Mouse (Mus musculus): ENCODE data around the gene Dhx8. TPM values are rescaled to one million over a fixed set of nuclear protein-coding genes. Genes with fewer than 3 reads are reported as not detected.

Dhx8 gene
- polyA plus RNA-seq, 1 experiment from 2014 or later, result 19.0 TPM

- Histone ChIP-seq H3K4me3 (replicated peaks) (no peak overlapping the region), H3K36me3 (peaks cover 97% of the 10 kb centered on the region), H3K27ac (no peak overlapping the region), H3K4me2 (no peak overlapping the region), H3K9me3 (replicated peaks) (no peaks in the 10 kb centered on the region), H3K27me3 (no peaks in the 10 kb centered on the region), H3K4me1 (replicated peaks) (no peaks in the 10 kb centered on the region), H3K9ac (no peak overlapping the region)
- ATAC-seq (ENCODE audit: low read depth), result no peak
- no peak for DNase-seq
- 89% methylated on average over 8 of the region's 8 CpGs for WGBS (ENCODE audit: insufficient replicate concordance)
Observed at GRCm38 (mm10) chr11:101757366-101757765, 24.6 kb downstream of the Dhx8 start.

GRCm38 (mm10) chr11:101758431-101758830 lies 25.7 kb downstream of the Dhx8 start:
- H3K27me3 ChIP-seq, result no peaks in the 10 kb centered on the region
- no peak for DNase-seq
- no peak overlapping the region for H3K4me2 ChIP-seq
- no peak for ATAC-seq (ENCODE audit: low read depth)
- H3K27ac ChIP-seq, result no peak overlapping the region; the same call in 1 of the 2 replicates
- H3K9ac ChIP-seq, result no peak overlapping the region
- peaks cover 95% of the 10 kb centered on the region for H3K36me3 ChIP-seq
- no peaks in the 10 kb centered on the region for H3K9me3 ChIP-seq (replicated peaks)
- H3K4me1 ChIP-seq (replicated peaks), result no peaks in the 10 kb centered on the region
- no peak overlapping the region for H3K4me3 ChIP-seq (replicated peaks)
- WGBS (ENCODE audit: insufficient replicate concordance), result 81% methylated on average over 5 of the region's 5 CpGs

- 93% methylated on average over 3 of the region's 3 CpGs for WGBS (ENCODE audit: insufficient replicate concordance)
- no peak overlapping the region for H3K27ac ChIP-seq
- no peak overlapping the region for H3K9ac ChIP-seq
- no peaks in the 10 kb centered on the region for H3K9me3 ChIP-seq (replicated peaks)
- no peaks in the 10 kb centered on the region for H3K4me1 ChIP-seq (replicated peaks)
- no peak overlapping the region for H3K4me3 ChIP-seq (replicated peaks)
- no peak for DNase-seq
- H3K4me2 ChIP-seq, result no peak overlapping the region
- peaks cover 93% of the 10 kb centered on the region for H3K36me3 ChIP-seq
- no peak for ATAC-seq (ENCODE audit: low read depth)
- no peaks in the 10 kb centered on the region for H3K27me3 ChIP-seq
Observed at GRCm38 (mm10) chr11:101759530-101759929, 26.8 kb downstream of the Dhx8 start.

- ATAC-seq (ENCODE audit: low read depth) (no peak), DNase-seq (no peak)
- WGBS (ENCODE audit: insufficient replicate concordance), result 55% methylated on average over 7 of the region's 7 CpGs
- H3K4me2 ChIP-seq, result no peak overlapping the region
- H3K9me3 ChIP-seq (replicated peaks), result no peaks in the 10 kb centered on the region
- H3K36me3 ChIP-seq, result peaks cover 93% of the 10 kb centered on the region
- no peak overlapping the region for H3K9ac ChIP-seq
- H3K4me3 ChIP-seq (replicated peaks), result no peak overlapping the region
- no peak overlapping the region for H3K27ac ChIP-seq
- H3K27me3 ChIP-seq, result no peaks in the 10 kb centered on the region
- no peaks in the 10 kb centered on the region for H3K4me1 ChIP-seq (replicated peaks)
Observed at GRCm38 (mm10) chr11:101763723-101764122, 31.0 kb downstream of the Dhx8 start.

GRCm38 (mm10) chr11:101764546-101764945 lies 31.8 kb downstream of the Dhx8 start:
- no peak overlapping the region for H3K9ac ChIP-seq
- no peak overlapping the region for H3K4me2 ChIP-seq
- 88% methylated on average over 8 of the region's 8 CpGs for WGBS (ENCODE audit: insufficient replicate concordance)
- no peak overlapping the region for H3K27ac ChIP-seq
- H3K9me3 ChIP-seq (replicated peaks), result no peaks in the 10 kb centered on the region
- ATAC-seq (ENCODE audit: low read depth), result no peak
- DNase-seq, result no peak
- no peak overlapping the region for H3K4me3 ChIP-seq (replicated peaks)
- no peaks in the 10 kb centered on the region for H3K27me3 ChIP-seq
- H3K4me1 ChIP-seq (replicated peaks), result no peaks in the 10 kb centered on the region
- peaks cover 92% of the 10 kb centered on the region for H3K36me3 ChIP-seq

GRCm38 (mm10) chr11:101767326-101767725 lies 34.6 kb downstream of the Dhx8 start:
- no peak for ATAC-seq (ENCODE audit: low read depth)
- H3K36me3 ChIP-seq, result peaks cover 68% of the 10 kb centered on the region

GRCm38 (mm10) chr11:101768721-101769120 lies 36.0 kb downstream of the Dhx8 start:
- no peak overlapping the region for H3K27ac ChIP-seq
- H3K36me3 ChIP-seq, result peaks cover 57% of the 10 kb centered on the region
- no peak overlapping the region for H3K9ac ChIP-seq
- no peak overlapping the region for H3K4me2 ChIP-seq
- WGBS (ENCODE audit: insufficient replicate concordance), result 75% methylated on average over 6 of the region's 6 CpGs
- no peak overlapping the region for H3K4me3 ChIP-seq (replicated peaks)
- no peaks in the 10 kb centered on the region for H3K4me1 ChIP-seq (replicated peaks)
- ATAC-seq (ENCODE audit: low read depth), result no peak
- DNase-seq, result no peak
- H3K9me3 ChIP-seq (replicated peaks), result no peaks in the 10 kb centered on the region
- H3K27me3 ChIP-seq, result peaks cover 28% of the 10 kb centered on the region

More at GRCm38 (mm10) chr11:101767326-101767725, 34.6 kb downstream of the Dhx8 start:
- no peaks in the 10 kb centered on the region for H3K9me3 ChIP-seq (replicated peaks)
- WGBS (ENCODE audit: insufficient replicate concordance), result 87% methylated on average over 5 of the region's 5 CpGs
- no peak overlapping the region for H3K27ac ChIP-seq
- DNase-seq, result no peak
- H3K9ac ChIP-seq, result no peak overlapping the region
- no peaks in the 10 kb centered on the region for H3K4me1 ChIP-seq (replicated peaks)
- peaks cover 15% of the 10 kb centered on the region for H3K27me3 ChIP-seq
- H3K4me2 ChIP-seq, result no peak overlapping the region
- H3K4me3 ChIP-seq (replicated peaks), result no peak overlapping the region

- Histone ChIP-seq H3K27ac (no peak overlapping the region), H3K9me3 (replicated peaks) (no peaks in the 10 kb centered on the region), H3K4me1 (replicated peaks) (no peaks in the 10 kb centered on the region), H3K27me3 (peaks cover 41% of the 10 kb centered on the region), H3K36me3 (peaks cover 43% of the 10 kb centered on the region), H3K4me2 (no peak overlapping the region), H3K9ac (no peak overlapping the region), H3K4me3 (replicated peaks) (no peak overlapping the region)
- ATAC-seq (ENCODE audit: low read depth) (no peak), DNase-seq (no peak)
- 85% methylated on average over 12 of the region's 12 CpGs for WGBS (ENCODE audit: insufficient replicate concordance)
Observed at GRCm38 (mm10) chr11:101770266-101770665, 37.5 kb downstream of the Dhx8 start.

GRCm38 (mm10) chr11:101772027-101772426 lies 39.3 kb downstream of the Dhx8 start:
- Histone ChIP-seq H3K27me3 (peaks cover 49% of the 10 kb centered on the region), H3K36me3 (peaks cover 26% of the 10 kb centered on the region), H3K4me3 (replicated peaks) (peak overlapping the region; percentile 33; the same call in 1 of the 2 replicates), H3K9me3 (replicated peaks) (no peaks in the 10 kb centered on the region), H3K4me1 (replicated peaks) (no peaks in the 10 kb centered on the region), H3K27ac (no peak overlapping the region), H3K9ac (no peak overlapping the region; the same call in 1 of the 2 replicates), H3K4me2 (peak overlapping the region; percentile 46)
- no peak for DNase-seq
- WGBS (ENCODE audit: insufficient replicate concordance), result 27% methylated on average over 5 of the region's 5 CpGs
- ATAC-seq (ENCODE audit: low read depth), result no peak

GRCm38 (mm10) chr11:101772449-101772848 lies 39.7 kb downstream of the Dhx8 start:
- WGBS (ENCODE audit: insufficient replicate concordance), result 3% methylated on average over 16 of the region's 16 CpGs
- Histone ChIP-seq H3K4me3 (replicated peaks) (peak overlapping the region; percentile 33; the same call in 1 of the 2 replicates), H3K4me1 (replicated peaks) (no peaks in the 10 kb centered on the region), H3K27ac (no peak overlapping the region), H3K27me3 (peaks cover 54% of the 10 kb centered on the region), H3K9me3 (replicated peaks) (no peaks in the 10 kb centered on the region), H3K4me2 (peak overlapping the region; percentile 46), H3K36me3 (peaks cover 21% of the 10 kb centered on the region), H3K9ac (peak overlapping the region; percentile 4; the same call in 1 of the 2 replicates)
- DNase-seq (no peak), ATAC-seq (ENCODE audit: low read depth) (0 out of 2 replicates have a peak, but pooled peaks have one; percentile 50)

- ATAC-seq (ENCODE audit: low read depth) (no peak), DNase-seq (no peak)
- Histone ChIP-seq H3K27me3 (peaks cover 67% of the 10 kb centered on the region), H3K4me2 (no peak overlapping the region), H3K36me3 (no peaks in the 10 kb centered on the region), H3K9ac (no peak overlapping the region), H3K9me3 (replicated peaks) (no peaks in the 10 kb centered on the region), H3K4me1 (replicated peaks) (no peaks in the 10 kb centered on the region), H3K4me3 (replicated peaks) (no peak overlapping the region), H3K27ac (no peak overlapping the region)
- WGBS (ENCODE audit: insufficient replicate concordance), result 38% methylated on average over 4 of the region's 4 CpGs
Observed at GRCm38 (mm10) chr11:101776846-101777245, 44.1 kb downstream of the Dhx8 start.

GRCm38 (mm10) chr11:101783135-101783534 lies 50.4 kb downstream of the Dhx8 start:
- H3K9me3 ChIP-seq (replicated peaks), result no peaks in the 10 kb centered on the region
- no peak overlapping the region for H3K4me3 ChIP-seq (replicated peaks)
- no peak for DNase-seq
- H3K27ac ChIP-seq, result no peak overlapping the region
- WGBS (ENCODE audit: insufficient replicate concordance), result 60% methylated on average over 1 of the region's 1 CpGs
- H3K9ac ChIP-seq, result no peak overlapping the region
- no peak overlapping the region for H3K4me2 ChIP-seq
- peaks cover 82% of the 10 kb centered on the region for H3K27me3 ChIP-seq
- ATAC-seq (ENCODE audit: low read depth), result no peak
- H3K4me1 ChIP-seq (replicated peaks), result peaks cover 20% of the 10 kb centered on the region
- H3K36me3 ChIP-seq, result no peaks in the 10 kb centered on the region

Data from liver, embryonic 13.5 days (tissue).